Mouse (Mus musculus): ENCODE measurements around the gene Egflam.

Gene Egflam

GRCm38 (mm10) chr15:7397818-7398608 lies at the start of gene Egflam:
Gene Egflam, minus strand, starts transcription at chr15:7398395.
- DNase-seq (ENCODE audit: low read depth, low spot score), result no peak

- peak; percentile 36 for DNase-seq (ENCODE audit: low read depth, low spot score)
These were observed 45.5 kb upstream of the Egflam start for GRCm38 (mm10) chr15:7443396-7444315.

GRCm38 (mm10) chr15:7442148-7443100 lies 44.2 kb upstream of the Egflam start:
- no peak for DNase-seq (ENCODE audit: low read depth, low spot score)

- no peak for DNase-seq (ENCODE audit: low read depth, low spot score)
These were observed 26.1 kb upstream of the Egflam start for GRCm38 (mm10) chr15:7424282-7424681.

GRCm38 (mm10) chr15:7404521-7404920 lies 6.3 kb upstream of the Egflam start:
- DNase-seq (ENCODE audit: low read depth, low spot score), result no peak

GRCm38 (mm10) chr15:7398609-7399540 lies 680 bp upstream of the Egflam start:
- no peak for DNase-seq (ENCODE audit: low read depth, low spot score)

GRCm38 (mm10) chr15:7397446-7397817 lies 763 bp downstream of the Egflam start:
- no peak for DNase-seq (ENCODE audit: low read depth, low spot score)

GRCm38 (mm10) chr15:7383349-7383748 lies 14.8 kb downstream of the Egflam start:
- DNase-seq (ENCODE audit: low read depth, low spot score), result no peak

GRCm38 (mm10) chr15:7382457-7382856 lies 15.7 kb downstream of the Egflam start:
- no peak for DNase-seq (ENCODE audit: low read depth, low spot score)

- DNase-seq (ENCODE audit: low read depth, low spot score), result no peak
These were observed 45.6 kb downstream of the Egflam start for GRCm38 (mm10) chr15:7352635-7353051.

GRCm38 (mm10) chr15:7340703-7341309 lies 57.4 kb downstream of the Egflam start:
- DNase-seq (ENCODE audit: low read depth, low spot score), result no peak

GRCm38 (mm10) chr15:7334517-7335298 lies 63.5 kb downstream of the Egflam start:
- DNase-seq (ENCODE audit: low read depth, low spot score), result no peak

GRCm38 (mm10) chr15:7332875-7333274 lies 65.3 kb downstream of the Egflam start:
- DNase-seq (ENCODE audit: low read depth, low spot score), result no peak

- no peak for DNase-seq (ENCODE audit: low read depth, low spot score)
These were observed 75.4 kb downstream of the Egflam start for GRCm38 (mm10) chr15:7322599-7323311.

GRCm38 (mm10) chr15:7320901-7321300 lies 77.3 kb downstream of the Egflam start:
- DNase-seq (ENCODE audit: low read depth, low spot score), result no peak

GRCm38 (mm10) chr15:7315539-7315938 lies 82.7 kb downstream of the Egflam start:
- no peak for DNase-seq (ENCODE audit: low read depth, low spot score)

GRCm38 (mm10) chr15:7308711-7309110 lies 89.5 kb downstream of the Egflam start:
- DNase-seq (ENCODE audit: low read depth, low spot score), result no peak

- no peak for DNase-seq (ENCODE audit: low read depth, low spot score)
These were observed 98.3 kb downstream of the Egflam start for GRCm38 (mm10) chr15:7299892-7300291.

Data from brain, embryonic 18.5 days (tissue).